Mouse (Mus musculus) kidney, postnatal 4 days (tissue): Measurements from ENCODE around the gene Tpst2.
"Not testable (repeated sequence)": the region's sequence is repeated elsewhere in the genome, so short reads cannot be mapped to it uniquely, and the experiment has no call there.

Experiments used
- DNase-seq, 2 experiments: peaks; one replicate each; pipeline ENCODE4 v3.0.0; 2021; ENCODE audit warnings: mixed read lengths in 2 of 2

Gene Tpst2

DNA sequence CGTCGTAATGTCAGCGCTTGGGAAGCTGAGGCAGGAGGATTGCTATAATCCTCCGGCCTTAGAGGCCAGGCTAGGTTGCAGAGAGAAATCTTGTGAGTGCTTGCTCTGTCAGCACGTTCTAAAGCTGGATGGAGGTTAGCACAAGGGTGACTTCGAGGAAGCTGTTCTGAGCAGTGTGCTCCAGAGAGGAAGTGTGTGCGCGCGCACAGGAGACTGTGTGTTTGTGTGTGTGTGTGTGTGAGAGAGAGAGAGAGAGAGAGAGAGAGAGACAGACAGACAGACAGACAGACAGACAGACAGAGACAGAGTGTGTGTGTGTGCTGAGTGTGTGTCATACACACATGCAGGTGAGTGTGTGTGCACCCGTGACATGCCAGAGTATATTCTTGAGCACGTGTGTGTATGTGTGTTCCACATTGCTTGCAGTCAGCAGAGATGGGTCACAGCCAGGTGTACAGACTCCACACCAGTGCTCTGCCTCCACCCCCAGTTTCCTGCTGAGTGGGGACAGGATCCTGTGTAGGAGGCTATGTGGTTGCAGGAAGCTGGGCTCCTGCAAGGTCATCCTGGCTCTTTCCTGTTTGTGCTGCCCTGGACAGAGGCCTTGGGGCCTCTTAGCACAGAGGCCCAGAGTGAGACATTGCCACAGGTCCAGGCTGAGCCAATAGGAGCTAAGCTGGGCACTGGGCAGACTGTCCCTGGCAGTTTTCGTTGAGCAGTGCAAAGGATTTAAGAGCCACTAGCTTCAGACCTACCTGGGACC is 21.9 kb downstream of the Tpst2 start:
- peak in 1 of 2 experiments; percentile 65 for DNase-seq

GRCm38 (mm10) chr5:112299399-112299798 is 22.9 kb downstream of the Tpst2 start:
- no peak for DNase-seq

GRCm38 (mm10) chr5:112300112-112300511 is 23.6 kb downstream of the Tpst2 start:
- DNase-seq, result no peak

GRCm38 (mm10) chr5:112300721-112301308 is 24.3 kb downstream of the Tpst2 start:
- DNase-seq, result no peak

- DNase-seq, result no peak
Measured at GRCm38 (mm10) chr5:112301694-112302093, 25.2 kb downstream of the Tpst2 start.

DNA sequence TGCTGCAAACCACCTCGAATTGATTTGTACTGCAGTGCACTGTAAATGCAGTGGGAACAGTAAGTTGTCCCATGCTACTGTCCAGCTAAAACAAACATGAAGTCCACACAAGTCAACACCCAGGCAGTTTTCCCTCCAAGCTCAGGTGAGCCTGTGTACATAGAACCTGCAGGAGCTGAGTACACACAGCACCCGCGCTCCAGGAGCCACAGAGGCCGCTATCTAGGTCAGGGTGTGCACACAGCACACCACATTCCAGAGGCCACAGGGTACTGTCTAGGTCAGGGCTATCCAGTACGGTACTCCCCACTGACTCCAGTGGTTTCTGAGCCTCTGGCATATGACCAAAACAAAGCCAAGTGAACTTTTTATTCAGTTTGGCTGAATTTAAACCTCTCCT is 25.8 kb downstream of the Tpst2 start:
- DNase-seq, result no peak

GRCm38 (mm10) chr5:112305842-112306241 is 29.4 kb downstream of the Tpst2 start:
- no peak for DNase-seq

- DNase-seq, result no peak
Measured at GRCm38 (mm10) chr5:112313222-112313885, 36.9 kb downstream of the Tpst2 start.

DNA sequence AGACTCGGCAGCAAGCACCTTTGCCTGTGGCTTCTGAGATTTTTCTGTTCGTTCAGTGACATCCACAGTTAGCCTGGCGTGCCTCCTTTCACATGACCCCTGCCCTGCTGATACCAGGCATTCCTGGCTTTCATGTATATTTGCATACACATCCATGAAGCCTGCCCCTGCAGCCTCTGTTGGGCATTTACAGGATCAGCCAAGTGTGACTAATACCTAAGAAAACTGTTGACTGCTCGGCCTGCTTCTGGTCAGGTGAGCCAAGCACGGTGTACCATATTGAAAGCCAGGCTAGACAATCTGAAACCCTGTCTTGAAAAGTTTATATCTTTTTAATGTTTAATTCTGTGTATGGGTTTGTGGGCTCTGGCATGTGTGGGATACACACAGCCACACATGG is 40.0 kb downstream of the Tpst2 start:
- DNase-seq, result peak in 1 of 2 experiments; percentile 48

DNA sequence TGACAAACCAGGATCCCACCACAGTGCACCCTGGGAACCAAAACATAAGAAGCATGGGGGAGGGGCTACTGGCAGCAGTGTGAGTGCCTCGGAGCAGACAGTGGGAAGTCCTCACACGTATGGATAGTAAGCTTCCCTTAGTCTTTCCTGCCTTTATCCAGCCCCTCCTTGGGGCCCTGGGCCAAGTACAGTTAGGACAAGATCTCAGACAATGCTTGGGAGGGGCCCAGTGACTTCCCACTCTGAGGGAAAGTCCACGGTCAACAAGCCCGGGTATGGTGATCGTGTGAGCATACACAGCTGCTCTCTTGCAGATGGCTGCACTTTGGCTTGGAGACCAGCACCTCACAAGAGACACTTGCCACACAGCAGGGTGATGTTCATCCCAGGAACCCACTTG is 40.8 kb downstream of the Tpst2 start:
- DNase-seq, result peak; percentile 43 to 68

DNA sequence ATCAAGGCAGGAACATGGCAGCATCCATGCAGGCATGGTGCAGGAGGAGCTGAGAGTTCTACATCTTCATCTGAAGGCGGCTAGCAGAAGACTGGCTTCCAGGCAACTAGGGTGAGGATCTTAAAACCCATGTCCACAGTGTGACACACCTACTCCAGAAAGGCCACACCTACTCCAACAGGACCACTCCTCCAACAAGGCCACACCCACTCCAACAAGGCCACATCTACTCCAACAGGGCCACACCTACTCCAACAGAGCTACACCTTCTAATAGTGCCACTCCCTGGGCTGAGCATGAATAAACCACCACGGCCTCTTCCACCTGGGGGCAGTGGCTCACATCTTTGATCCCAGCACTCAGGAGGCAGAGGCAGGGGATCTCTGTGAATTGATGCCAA is 42.9 kb downstream of the Tpst2 start:
- not testable (repeated sequence) for DNase-seq

DNA sequence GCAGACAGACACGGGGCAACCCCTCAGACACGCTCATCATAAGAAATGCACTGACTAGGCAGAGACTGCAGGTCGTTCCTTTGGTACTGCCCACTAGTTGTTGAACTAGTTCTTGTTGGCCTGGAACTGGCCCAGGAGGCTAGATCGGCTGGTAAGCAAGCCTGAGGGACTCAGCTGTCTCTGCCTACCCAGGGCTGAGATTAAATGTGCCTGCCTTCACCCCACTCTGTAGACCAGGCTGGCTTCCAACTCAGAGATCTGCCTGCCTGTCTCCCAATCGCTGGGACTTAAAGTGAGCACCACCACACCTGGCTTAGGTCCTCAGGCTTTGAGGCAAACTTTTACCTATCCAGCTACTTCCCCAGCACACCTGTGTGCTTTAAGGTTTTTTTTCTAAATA is 43.9 kb downstream of the Tpst2 start:
- no peak for DNase-seq

GRCm38 (mm10) chr5:112320936-112321335 is 44.4 kb downstream of the Tpst2 start:
- DNase-seq, result no peak

DNA sequence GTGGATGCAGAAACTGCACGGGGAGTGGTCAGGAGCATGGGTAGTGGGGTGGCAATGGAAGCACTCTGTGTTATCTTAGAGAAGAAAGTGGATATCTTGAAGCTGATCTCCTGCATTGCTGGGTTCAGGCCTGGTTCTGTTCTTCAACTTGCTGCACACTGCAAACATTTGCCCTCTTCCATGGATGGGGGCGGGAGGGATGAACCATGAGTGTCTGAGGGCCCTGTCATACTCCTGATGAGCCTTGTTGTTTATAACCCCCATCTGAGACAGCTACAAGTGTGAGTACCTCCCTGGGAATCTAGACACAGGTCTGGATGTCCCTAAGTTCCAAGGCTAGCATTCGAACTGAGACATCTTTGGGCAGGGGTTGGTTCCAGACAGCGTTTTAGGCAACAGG is 44.9 kb downstream of the Tpst2 start:
- DNase-seq, result no peak

DNA sequence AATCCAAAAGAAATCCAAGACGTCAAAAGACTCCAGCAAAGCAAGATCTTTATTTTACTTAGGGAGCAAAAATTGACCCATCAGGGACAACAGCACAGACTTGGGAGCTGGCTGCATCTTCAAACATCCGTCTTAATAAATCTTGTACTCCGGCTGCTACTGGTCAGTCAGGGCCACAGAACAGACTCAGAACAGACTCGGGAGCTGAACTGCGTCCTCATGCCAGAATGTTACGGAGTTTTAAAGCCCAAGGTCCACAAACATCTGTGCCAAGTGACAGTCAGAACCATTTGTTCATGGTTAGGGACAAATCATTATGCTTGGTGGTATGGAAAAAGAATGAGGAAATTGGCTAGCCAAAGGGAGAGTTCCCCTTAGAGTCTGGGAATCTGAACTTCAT is 46.8 kb downstream of the Tpst2 start:
- no peak for DNase-seq

- peak; percentile 70 to 79 for DNase-seq
Measured at GRCm38 (mm10) chr5:112324637-112325545, 48.4 kb downstream of the Tpst2 start.

GRCm38 (mm10) chr5:112325546-112326445 is 49.3 kb downstream of the Tpst2 start, which contains the start of gene Tfip11:
Gene Tfip11, plus strand, starts transcription at chr5:112326358.
- DNase-seq, result peak; percentile 98

DNA sequence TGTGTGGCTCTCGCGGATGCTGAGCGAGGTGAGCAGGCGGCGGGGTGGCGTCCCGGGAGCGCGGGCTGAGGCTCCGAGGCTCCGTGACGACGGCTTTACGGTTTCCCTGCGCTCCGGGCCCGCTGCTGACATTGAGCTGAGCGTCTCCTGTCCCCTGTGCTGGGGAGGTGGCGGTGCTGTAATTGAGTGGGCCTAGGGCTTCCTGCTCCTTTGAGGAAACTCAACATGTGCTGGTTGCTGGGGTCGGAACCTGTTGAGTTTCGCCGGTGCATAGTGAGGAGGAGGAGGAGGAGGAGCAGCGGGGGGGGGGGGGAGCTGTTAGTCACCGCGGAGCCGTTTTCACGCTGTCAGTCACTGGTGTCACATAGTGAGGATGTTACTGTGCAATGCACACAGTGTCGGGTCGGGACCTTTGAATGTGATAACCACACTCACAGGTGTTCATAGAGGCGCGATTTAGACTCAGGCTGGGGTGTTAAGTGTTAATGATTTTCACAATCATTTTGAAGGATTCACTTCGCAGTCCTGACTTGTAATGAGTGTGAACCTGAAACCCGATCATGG is 50.0 kb downstream of the Tpst2 start:
- DNase-seq, result no peak

DNA sequence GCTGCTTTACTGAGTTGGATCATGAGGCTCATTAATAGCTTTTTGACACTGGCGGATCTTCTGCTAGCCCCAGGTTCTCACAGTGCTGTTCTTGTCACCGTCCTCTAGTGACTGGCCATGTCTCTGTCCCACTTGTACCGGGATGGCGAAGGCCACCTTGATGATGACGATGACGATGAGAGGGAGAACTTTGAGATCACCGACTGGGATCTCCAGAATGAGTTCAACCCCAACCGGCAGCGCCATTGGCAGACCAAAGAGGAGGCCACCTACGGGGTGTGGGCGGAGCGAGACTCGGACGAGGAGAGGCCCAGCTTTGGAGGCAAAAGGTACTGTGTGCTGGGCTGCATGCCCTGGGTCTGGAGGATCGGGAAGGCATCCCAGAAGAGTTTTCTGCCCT is 51.4 kb downstream of the Tpst2 start:
- no peak for DNase-seq

DNA sequence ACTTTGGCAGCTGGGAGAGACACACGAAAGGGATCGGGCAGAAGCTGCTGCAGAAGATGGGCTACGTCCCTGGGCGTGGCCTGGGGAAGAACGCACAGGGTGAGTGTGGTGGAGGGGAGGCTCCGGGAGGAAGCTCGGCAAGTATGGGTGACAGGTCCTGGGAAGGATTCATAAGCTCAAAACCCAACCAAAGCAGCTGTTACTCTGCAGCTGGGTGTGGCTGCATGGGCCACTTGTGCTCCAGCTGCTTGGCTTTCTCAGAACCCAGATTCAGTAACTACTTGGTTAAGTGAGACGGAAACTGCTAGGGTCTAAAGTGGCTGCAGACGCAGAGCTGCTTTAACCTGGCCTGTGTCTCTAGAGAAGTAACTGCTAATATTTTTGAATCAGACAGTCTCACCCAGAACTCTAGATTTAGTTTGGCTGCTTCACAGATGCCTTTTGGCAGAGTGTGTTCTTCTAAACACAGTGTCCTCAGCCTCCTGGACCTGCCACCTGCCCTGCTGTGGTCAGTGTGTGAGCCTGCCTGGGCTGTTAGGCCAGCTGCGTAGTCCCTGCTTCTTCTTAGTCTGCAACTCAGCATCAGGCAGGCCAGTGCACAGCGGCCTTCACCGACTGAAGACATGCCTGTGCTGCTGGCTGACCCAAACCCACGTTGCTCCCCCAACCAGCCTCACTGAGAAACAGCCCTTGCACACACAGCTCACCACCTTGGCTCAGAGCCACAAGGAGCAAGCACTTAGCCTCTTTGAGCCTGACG is 53.5 kb downstream of the Tpst2 start:
- no peak for DNase-seq

GRCm38 (mm10) chr5:112335473-112335872 is 59.0 kb downstream of the Tpst2 start:
- DNase-seq, result peak; percentile 77 to 81
